Mouse (Mus musculus): ENCODE results near the gene Glt28d2.

Gene Glt28d2

GRCm38 (mm10) chr3:85829047-85829446 is 58.3 kb downstream of the Glt28d2 start:
- in situ Hi-C loops (cut with MboI, MseI): no loop called here

- in situ Hi-C loops (cut with MboI, MseI): no loop called here
Observed at GRCm38 (mm10) chr3:85827815-85828214, 59.5 kb downstream of the Glt28d2 start.

GRCm38 (mm10) chr3:85827283-85827682 is 60.0 kb downstream of the Glt28d2 start:
- in situ Hi-C loops (cut with MboI, MseI): no loop called here

GRCm38 (mm10) chr3:85820839-85821548 is 66.3 kb downstream of the Glt28d2 start:
- in situ Hi-C loops (cut with MboI, MseI): no loop called here

Measured in T-helper 17 cell (primary cell).